Mouse (Mus musculus) liver, embryonic 13.5 days (tissue): ENCODE measurements around the gene Nhsl1. TPM values are rescaled to one million over a fixed set of nuclear protein-coding genes. Genes with fewer than 3 reads are reported as not detected.
"Not testable (repeated sequence)": the region's sequence is repeated elsewhere in the genome, so short reads cannot be mapped to it uniquely, and the experiment has no call there.

Experiments
- ATAC-seq: fragments of 200-750 bp; cut with Nextera tagmentation; 2 replicates; pipeline ENCODE4 v1.8.0; 2017; ENCODE audit warnings: low read depth, mild to moderate bottlenecking, moderate number of reproducible peaks, moderate library complexity
- DNase-seq: peaks from one replicate; pipeline ENCODE4 v3.0.0; 2022
- H3K27ac ChIP-seq: fragments of 300-500 bp; sonication (generic); 2 replicates; pipeline ENCODE4 v1.5.1; 2015; ENCODE audit warnings: moderate library complexity, mild to moderate bottlenecking, inconsistent platforms
- H3K27me3 ChIP-seq: fragments of 300-500 bp; sonication (generic); 2 replicates; pipeline ENCODE4 v1.6.1; 2015; ENCODE audit warnings: mild to moderate bottlenecking, inconsistent platforms
- H3K36me3 ChIP-seq: fragments of 300-500 bp; sonication (generic); 2 replicates; pipeline ENCODE4 v1.6.1; 2015; ENCODE audit warnings: mild to moderate bottlenecking, inconsistent platforms
- H3K4me1 ChIP-seq: fragments of 300-500 bp; sonication (generic); replicated peaks from 2 replicates; pipeline ENCODE4 v1.6.1; 2015; ENCODE audit warnings: inconsistent platforms
- H3K4me2 ChIP-seq: fragments of 300-500 bp; sonication (generic); 2 replicates; pipeline ENCODE4 v1.6.1; 2015; ENCODE audit warnings: inconsistent platforms, mild to moderate bottlenecking, moderate library complexity
- H3K4me3 ChIP-seq: fragments of 300-500 bp; sonication (generic); replicated peaks from 2 replicates; pipeline ENCODE4 v1.5.1; 2015; ENCODE audit warnings: mild to moderate bottlenecking, inconsistent platforms
- H3K9ac ChIP-seq: fragments of 300-500 bp; sonication (generic); 2 replicates; pipeline ENCODE4 v1.6.1; 2015; ENCODE audit warnings: mild to moderate bottlenecking, inconsistent platforms
- H3K9me3 ChIP-seq: fragments of 300-500 bp; sonication (generic); replicated peaks from 2 replicates; pipeline ENCODE4 v1.6.1; 2016; ENCODE audit warnings: inconsistent platforms
- WGBS: fragments of 180-500 bp; shearing (Covaris S2); methylation state at CpG from one replicate; pipeline ENCODE4 v1.1.7; 2015; ENCODE audit not compliant: insufficient replicate concordance; 5-methylcytosine and 5-hydroxymethylcytosine counted together
- polyA plus RNA-seq: library from polyadenylated mRNA; unstranded; fragments of >200 nt; fragmentation: Nextera tagmentation; extraction: Ambion mirVana; gene quantifications from 2 replicates; pipeline ENCODE4 v1.2.1, GENCODE M21; 2015

The Nhsl1 gene
- polyA plus RNA-seq, 1 experiment from 2014 or later, result 0.50 TPM

DNA sequence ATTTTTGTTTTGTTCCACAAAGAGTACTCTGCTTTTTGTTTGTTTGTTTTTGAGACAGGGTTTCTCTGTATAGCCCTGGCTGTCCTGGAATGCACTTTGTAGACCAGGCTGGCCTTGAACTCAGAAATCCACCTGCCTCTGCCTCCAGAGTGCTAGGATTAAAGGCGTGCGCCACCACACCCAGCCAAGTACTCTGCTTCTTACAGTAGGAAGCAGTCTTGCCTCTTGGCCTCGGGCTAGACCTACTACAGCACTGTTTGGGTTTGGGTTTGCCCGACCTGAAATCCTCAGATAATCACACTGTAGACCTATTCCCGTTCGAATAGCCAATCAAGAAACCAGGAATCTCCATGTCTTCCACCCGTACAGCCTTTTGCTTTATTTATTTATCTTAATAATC lies 130.1 kb downstream of the Nhsl1 start:
- H3K4me1 ChIP-seq, result peaks cover 36% of the 10 kb centered on the region
- not testable (repeated sequence) for ATAC-seq, H3K36me3 ChIP-seq, H3K9me3 ChIP-seq, H3K9ac ChIP-seq, H3K4me3 ChIP-seq, H3K27me3 ChIP-seq, H3K4me2 ChIP-seq, DNase-seq, H3K27ac ChIP-seq
- 73% methylated on average over 7 of the region's 7 CpGs for WGBS

DNA sequence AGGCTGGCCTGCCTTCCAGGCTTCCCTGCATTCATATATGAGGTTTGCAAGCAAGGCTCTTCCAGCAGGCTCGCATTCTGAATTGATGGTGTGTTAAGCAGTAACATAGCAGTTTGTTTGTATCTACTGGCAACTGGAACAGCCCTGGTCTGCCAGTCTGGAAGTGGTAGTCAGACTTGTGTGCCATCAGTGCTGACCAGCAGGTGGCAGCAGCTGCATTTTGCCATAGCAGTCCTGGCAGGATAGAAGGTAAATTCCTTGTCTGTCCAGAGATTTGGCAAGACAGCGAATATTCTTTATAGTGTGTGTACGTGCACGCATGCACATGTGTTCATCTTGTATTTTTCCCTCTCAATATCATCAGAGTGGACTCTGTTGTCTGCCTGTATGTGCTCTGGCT lies 134.6 kb downstream of the Nhsl1 start:
- Histone ChIP-seq H3K27me3 (no peaks in the 10 kb centered on the region), H3K4me3 (no peak overlapping the region), H3K4me1 (peaks cover 22% of the 10 kb centered on the region), H3K4me2 (no peak overlapping the region), H3K36me3 (no peaks in the 10 kb centered on the region), H3K9me3 (no peaks in the 10 kb centered on the region), H3K27ac (no peak overlapping the region), H3K9ac (no peak overlapping the region)
- 29% methylated on average over 4 of the region's 4 CpGs for WGBS
- DNase-seq (peak; percentile 58), ATAC-seq (0 out of 2 replicates have a peak, but pooled peaks have one; percentile 37)

DNA sequence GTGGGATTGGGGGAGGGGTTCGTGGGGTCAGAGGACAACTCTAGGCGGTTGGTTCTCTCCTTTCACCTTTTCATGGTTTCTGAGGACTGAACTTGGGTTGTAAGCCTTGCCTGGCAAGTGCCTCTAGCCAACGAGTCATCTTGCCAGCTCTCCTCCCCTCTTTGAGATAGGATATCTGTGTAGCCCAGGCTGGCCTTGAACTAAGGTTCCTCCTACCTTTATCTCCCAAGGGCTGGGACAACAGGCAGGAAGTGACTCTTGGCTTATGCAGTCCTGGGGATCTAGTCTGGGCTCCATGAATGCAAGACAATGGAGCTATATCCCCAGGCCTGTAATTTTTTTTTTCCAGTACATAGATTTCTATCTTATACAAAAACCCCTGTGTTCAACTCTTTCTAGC lies 135.4 kb downstream of the Nhsl1 start:
- H3K27me3 ChIP-seq, result no peaks in the 10 kb centered on the region
- 29% methylated on average over 3 of the region's 3 CpGs for WGBS
- H3K4me3 ChIP-seq, result no peak overlapping the region
- DNase-seq, result peak; percentile 53
- no peaks in the 10 kb centered on the region for H3K9me3 ChIP-seq
- no peak overlapping the region for H3K4me2 ChIP-seq
- peak overlapping the region; percentile 53; the same call in 1 of the 2 replicates for H3K27ac ChIP-seq
- H3K9ac ChIP-seq, result peak overlapping the region; percentile 23; the same call in 1 of the 2 replicates
- H3K36me3 ChIP-seq, result no peaks in the 10 kb centered on the region
- peaks cover 21% of the 10 kb centered on the region for H3K4me1 ChIP-seq
- ATAC-seq, result peak; percentile 93

DNA sequence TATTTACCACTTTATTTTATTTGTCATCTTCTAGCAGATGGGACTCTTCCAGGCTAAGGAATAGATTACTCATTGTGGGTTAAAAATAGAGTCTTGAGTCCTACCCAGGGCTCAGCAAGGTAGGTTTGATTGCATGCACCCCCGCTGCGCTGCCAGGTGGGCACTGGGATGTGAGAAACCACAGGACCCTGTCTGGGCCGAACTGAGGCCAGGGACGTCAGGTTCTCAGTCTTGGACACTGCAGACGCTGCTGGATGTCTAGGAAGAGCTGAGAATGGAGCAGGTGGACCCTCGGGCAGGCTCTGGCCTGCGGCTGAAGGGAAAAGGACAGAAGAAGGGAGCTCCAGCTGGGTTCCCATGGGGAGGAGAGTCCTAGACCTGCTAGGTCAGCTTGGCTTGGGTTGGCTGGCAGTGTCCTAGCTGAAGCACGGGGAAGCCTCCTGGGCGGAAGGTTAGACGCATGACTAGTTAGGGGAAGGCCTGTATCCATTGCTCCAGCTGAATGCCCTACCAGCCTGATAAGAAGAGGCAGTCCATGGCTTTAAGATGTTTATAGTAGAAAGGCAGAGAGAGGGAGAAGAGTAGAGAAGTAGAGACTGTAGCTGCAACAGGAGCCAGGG lies 136.6 kb downstream of the Nhsl1 start:
- Histone ChIP-seq H3K27me3 (no peaks in the 10 kb centered on the region), H3K9me3 (no peaks in the 10 kb centered on the region), H3K4me3 (no peak overlapping the region), H3K9ac (no peak overlapping the region), H3K4me1 (peaks cover 21% of the 10 kb centered on the region), H3K27ac (no peak overlapping the region), H3K4me2 (no peak overlapping the region), H3K36me3 (no peaks in the 10 kb centered on the region)
- no peak for DNase-seq
- 83% methylated on average over 10 of the region's 10 CpGs for WGBS
- ATAC-seq, result no peak

DNA sequence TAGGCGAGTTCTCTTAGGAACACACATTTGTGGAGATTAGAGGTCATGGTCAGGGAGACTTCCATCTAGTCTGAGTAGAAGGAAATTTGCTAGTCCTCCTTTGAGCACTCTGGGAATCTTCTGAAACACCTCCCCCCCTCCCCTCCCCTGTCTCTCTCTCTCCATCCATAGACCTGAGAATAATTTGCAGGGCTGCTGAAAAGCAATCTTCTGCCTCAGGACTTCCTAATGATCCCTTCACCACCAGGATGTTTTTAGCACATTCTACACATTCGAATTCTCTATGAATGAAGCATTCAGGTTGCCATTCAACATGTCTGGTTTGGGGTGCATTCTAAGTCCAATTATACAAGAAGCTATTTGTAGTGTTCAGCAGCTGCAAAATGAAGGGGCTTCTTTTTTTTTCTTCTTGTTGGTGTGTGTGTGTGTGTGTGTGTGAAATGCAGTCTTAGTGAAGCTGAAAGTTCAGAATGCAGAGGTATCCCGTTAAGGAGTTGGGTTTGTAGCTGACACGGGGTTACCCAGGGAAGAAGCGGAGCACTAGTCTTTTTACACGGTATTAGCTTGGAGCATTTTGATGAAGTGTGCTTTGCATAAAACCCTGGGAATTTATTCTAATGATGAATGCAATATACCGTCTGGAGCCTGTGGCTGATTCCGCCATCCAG lies 139.2 kb downstream of the Nhsl1 start:
- Histone ChIP-seq H3K4me3 (no peak overlapping the region), H3K9me3 (no peaks in the 10 kb centered on the region), H3K36me3 (no peaks in the 10 kb centered on the region), H3K27ac (no peak overlapping the region), H3K4me2 (no peak overlapping the region), H3K4me1 (peaks cover 22% of the 10 kb centered on the region), H3K9ac (no peak overlapping the region), H3K27me3 (no peaks in the 10 kb centered on the region)
- ATAC-seq, result no peak
- 66% methylated on average over 8 of the region's 8 CpGs for WGBS
- no peak for DNase-seq

DNA sequence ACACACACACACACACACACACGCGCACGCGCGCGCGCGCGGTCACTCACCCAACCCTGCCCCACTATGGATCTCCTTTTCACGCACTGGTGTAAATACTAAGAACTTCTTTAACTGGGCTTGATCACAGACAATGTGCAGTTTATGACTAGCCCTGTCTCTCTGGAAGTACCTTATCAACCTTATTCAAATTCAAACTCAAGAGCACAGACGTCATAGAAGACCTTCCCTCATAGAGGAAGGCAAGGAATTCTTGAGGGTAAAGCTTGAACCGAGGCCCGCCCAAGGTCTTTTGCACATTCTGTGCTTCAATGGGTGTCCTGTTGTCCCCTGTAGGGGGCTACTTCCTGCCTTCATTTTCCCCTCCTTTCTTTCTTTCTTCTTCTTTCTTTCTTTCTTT lies 142.6 kb downstream of the Nhsl1 start:
- Histone ChIP-seq H3K9ac (no peak overlapping the region), H3K9me3 (no peaks in the 10 kb centered on the region), H3K27me3 (no peaks in the 10 kb centered on the region), H3K36me3 (no peaks in the 10 kb centered on the region), H3K4me1 (0 out of 2 replicates have a peak, but pooled peaks cover 3% of the 10 kb centered on the region), H3K4me2 (no peak overlapping the region), H3K4me3 (no peak overlapping the region), H3K27ac (no peak overlapping the region)
- WGBS, result 87% methylated on average over 13 of the region's 13 CpGs
- ATAC-seq (no peak), DNase-seq (no peak)

- ATAC-seq (no peak; the same call in 1 of the 2 replicates), DNase-seq (no peak)
- 69% methylated on average over 23 of the region's 23 CpGs for WGBS
- Histone ChIP-seq H3K36me3 (no peaks in the 10 kb centered on the region), H3K27me3 (no peaks in the 10 kb centered on the region), H3K4me3 (no peak overlapping the region), H3K4me1 (0 out of 2 replicates have a peak, but pooled peaks cover 3% of the 10 kb centered on the region), H3K9me3 (no peaks in the 10 kb centered on the region), H3K4me2 (peak overlapping the region; percentile 28; the same call in 1 of the 2 replicates), H3K9ac (no peak overlapping the region), H3K27ac (no peak overlapping the region)
These were observed 144.5 kb downstream of the Nhsl1 start for GRCm38 (mm10) chr10:18463071-18463841.

- Histone ChIP-seq H3K4me2 (no peak overlapping the region), H3K9ac (no peak overlapping the region), H3K9me3 (no peaks in the 10 kb centered on the region), H3K27ac (no peak overlapping the region), H3K27me3 (0 out of 2 replicates have a peak, but pooled peaks cover 3% of the 10 kb centered on the region), H3K36me3 (no peaks in the 10 kb centered on the region), H3K4me3 (no peak overlapping the region), H3K4me1 (0 out of 2 replicates have a peak, but pooled peaks cover 3% of the 10 kb centered on the region)
- 43% methylated on average over 4 of the region's 4 CpGs for WGBS
- DNase-seq (no peak), ATAC-seq (no peak)
These were observed 149.6 kb downstream of the Nhsl1 start for GRCm38 (mm10) chr10:18468396-18468795.

DNA sequence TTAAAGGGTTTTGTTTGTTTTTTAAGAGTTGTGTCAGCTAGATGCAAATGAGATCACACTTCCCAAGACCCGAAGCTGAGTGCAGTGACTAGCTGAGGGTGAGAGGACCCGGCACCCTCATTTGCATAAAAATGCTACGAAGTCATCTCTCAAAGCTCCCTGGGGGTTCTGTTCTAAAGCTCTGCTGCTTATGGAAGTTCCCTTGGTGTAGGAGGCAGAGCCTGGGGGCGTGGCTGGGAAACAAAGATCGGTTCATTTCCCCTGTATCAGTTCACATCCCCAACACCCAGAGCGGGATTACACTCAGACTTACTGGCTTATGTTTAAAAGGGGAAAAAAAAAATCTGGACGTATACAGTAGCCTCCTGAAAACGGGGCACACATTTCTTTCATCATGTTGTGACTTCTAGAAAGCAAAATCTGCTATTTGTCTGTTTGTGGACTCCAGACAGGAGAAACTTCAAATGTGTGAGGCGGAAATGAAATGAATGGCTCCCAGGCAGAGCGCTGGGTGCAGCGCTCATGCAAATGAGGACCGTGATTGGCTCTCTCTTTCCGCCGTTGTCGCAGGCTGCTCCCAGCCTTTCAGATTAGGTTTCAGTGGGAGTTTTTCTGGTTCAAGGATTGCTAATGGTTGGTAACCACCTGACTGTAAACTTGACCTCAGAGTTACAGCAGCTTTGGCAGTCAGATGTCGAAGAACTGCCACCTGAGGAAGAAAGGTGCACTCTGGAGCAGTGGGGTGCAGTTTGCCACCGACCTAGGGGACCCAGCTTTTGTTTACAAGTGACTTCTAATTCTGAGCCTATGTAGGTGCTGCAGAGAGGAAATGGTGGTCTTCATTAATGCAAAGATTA lies 150.7 kb downstream of the Nhsl1 start:
- DNase-seq (no peak), ATAC-seq (no peak)
- 3% methylated on average over 17 of the region's 17 CpGs for WGBS
- Histone ChIP-seq H3K4me1 (0 out of 2 replicates have a peak, but pooled peaks cover 3% of the 10 kb centered on the region), H3K4me2 (peak overlapping the region; percentile 39), H3K27ac (no peak overlapping the region), H3K4me3 (0 out of 2 replicates have a peak overlapping the region, but pooled peaks have one; percentile 10), H3K36me3 (no peaks in the 10 kb centered on the region), H3K9ac (no peak overlapping the region), H3K9me3 (no peaks in the 10 kb centered on the region), H3K27me3 (0 out of 2 replicates have a peak, but pooled peaks cover 3% of the 10 kb centered on the region)

- Histone ChIP-seq H3K9ac (no peak overlapping the region), H3K36me3 (no peaks in the 10 kb centered on the region), H3K4me3 (no peak overlapping the region), H3K4me2 (no peak overlapping the region), H3K4me1 (0 out of 2 replicates have a peak, but pooled peaks cover 3% of the 10 kb centered on the region), H3K27ac (no peak overlapping the region), H3K9me3 (no peaks in the 10 kb centered on the region), H3K27me3 (0 out of 2 replicates have a peak, but pooled peaks cover 3% of the 10 kb centered on the region)
- WGBS, result 68% methylated on average over 20 of the region's 20 CpGs
- DNase-seq, result no peak
- no peak for ATAC-seq
These were observed 151.7 kb downstream of the Nhsl1 start for GRCm38 (mm10) chr10:18470351-18471060.
